Mouse (Mus musculus) splenic B cell, adult 2 months (primary cell): Measurements from ENCODE around the gene 1700123O20Rik.

Source experiments
- DNase-seq: peaks from one replicate; pipeline ENCODE4 v3.0.0-alpha.2; 2011; ENCODE audit warnings: low read depth, low spot score
- H3K27me3 ChIP-seq: 2 replicates; pipeline ENCODE4 v1.6.1; 2012; ENCODE audit warnings: mild to moderate bottlenecking, low read length, moderate library complexity, mixed read lengths; ENCODE audit not compliant: control insufficient read depth, poor library complexity, insufficient read depth, severe bottlenecking
- H3K36me3 ChIP-seq: 2 replicates; pipeline ENCODE4 v1.6.1; 2012; ENCODE audit warnings: mild to moderate bottlenecking, low read length, moderate library complexity, mixed read lengths; ENCODE audit not compliant: control insufficient read depth, poor library complexity, insufficient read depth, severe bottlenecking

1700123O20Rik gene

GRCm38 (mm10) chr14:54699586-54699985 lies 13.6 kb downstream of the 1700123O20Rik start:
- Histone ChIP-seq H3K27me3 (no peaks in the 10 kb centered on the region), H3K36me3 (no peaks in the 10 kb centered on the region)
- no peak for DNase-seq

- DNase-seq, result peak; percentile 85
- Histone ChIP-seq H3K36me3 (no peaks in the 10 kb centered on the region), H3K27me3 (no peaks in the 10 kb centered on the region)
Observed at GRCm38 (mm10) chr14:54701298-54701697, 15.3 kb downstream of the 1700123O20Rik start.

- Histone ChIP-seq H3K36me3 (no peaks in the 10 kb centered on the region), H3K27me3 (no peaks in the 10 kb centered on the region)
- no peak for DNase-seq
Observed at GRCm38 (mm10) chr14:54703207-54703606, 17.2 kb downstream of the 1700123O20Rik start.

GRCm38 (mm10) chr14:54705844-54706243 lies 19.8 kb downstream of the 1700123O20Rik start:
- Histone ChIP-seq H3K27me3 (no peaks in the 10 kb centered on the region), H3K36me3 (no peaks in the 10 kb centered on the region)
- no peak for DNase-seq

GRCm38 (mm10) chr14:54706589-54707320 lies 20.7 kb downstream of the 1700123O20Rik start:
- DNase-seq, result no peak
- H3K27me3 ChIP-seq, result no peaks in the 10 kb centered on the region

GRCm38 (mm10) chr14:54709054-54709453 lies 23.0 kb downstream of the 1700123O20Rik start:
- Histone ChIP-seq H3K36me3 (no peaks in the 10 kb centered on the region), H3K27me3 (no peaks in the 10 kb centered on the region)
- DNase-seq, result no peak

More at GRCm38 (mm10) chr14:54706589-54707320, 20.7 kb downstream of the 1700123O20Rik start:
- no peaks in the 10 kb centered on the region for H3K36me3 ChIP-seq

- no peak for DNase-seq
- Histone ChIP-seq H3K27me3 (no peaks in the 10 kb centered on the region), H3K36me3 (no peaks in the 10 kb centered on the region)
Observed at GRCm38 (mm10) chr14:54712074-54712473, 26.1 kb downstream of the 1700123O20Rik start, which contains the start of gene Cebpe. Cebpe (minus strand) TSS chr14:54712174.

GRCm38 (mm10) chr14:54712861-54713260 lies 26.8 kb downstream of the 1700123O20Rik start:
- H3K36me3 ChIP-seq, result no peaks in the 10 kb centered on the region
- H3K27me3 ChIP-seq, result no peaks in the 10 kb centered on the region
- DNase-seq, result no peak

- Histone ChIP-seq H3K27me3 (no peaks in the 10 kb centered on the region), H3K36me3 (no peaks in the 10 kb centered on the region)
- DNase-seq, result peak; percentile 79
Observed at GRCm38 (mm10) chr14:54714121-54714520, 28.1 kb downstream of the 1700123O20Rik start.

- H3K36me3 ChIP-seq, result no peaks in the 10 kb centered on the region
- no peaks in the 10 kb centered on the region for H3K27me3 ChIP-seq
- peak; percentile 29 for DNase-seq
Observed at GRCm38 (mm10) chr14:54714617-54715081, 28.6 kb downstream of the 1700123O20Rik start.

GRCm38 (mm10) chr14:54715402-54715801 lies 29.4 kb downstream of the 1700123O20Rik start:
- no peak for DNase-seq
- Histone ChIP-seq H3K27me3 (no peaks in the 10 kb centered on the region), H3K36me3 (no peaks in the 10 kb centered on the region)

GRCm38 (mm10) chr14:54720041-54720440 lies 34.0 kb downstream of the 1700123O20Rik start:
- no peaks in the 10 kb centered on the region for H3K27me3 ChIP-seq
- no peaks in the 10 kb centered on the region for H3K36me3 ChIP-seq
- DNase-seq, result no peak

- H3K27me3 ChIP-seq, result no peaks in the 10 kb centered on the region
- H3K36me3 ChIP-seq, result no peaks in the 10 kb centered on the region
- DNase-seq, result no peak
Observed at GRCm38 (mm10) chr14:54720654-54721350, 34.8 kb downstream of the 1700123O20Rik start.

- no peaks in the 10 kb centered on the region for H3K27me3 ChIP-seq
- no peak for DNase-seq
- H3K36me3 ChIP-seq, result no peaks in the 10 kb centered on the region
Observed at GRCm38 (mm10) chr14:54721711-54722110, 35.7 kb downstream of the 1700123O20Rik start.

- no peak for DNase-seq
- H3K36me3 ChIP-seq, result no peaks in the 10 kb centered on the region
- H3K27me3 ChIP-seq, result no peaks in the 10 kb centered on the region
Observed at GRCm38 (mm10) chr14:54724049-54724448, 38.0 kb downstream of the 1700123O20Rik start.
